Mouse (Mus musculus) olfactory bulb, adult 2 months (tissue): ENCODE results near the gene Wee2.

Experiments used
- CTCF ChIP-seq: fragments of 200-500 bp; IDR thresholded peaks from 2 replicates; pipeline ENCODE4 v1.5.1; 2012; ENCODE audit warnings: low read depth, mild to moderate bottlenecking, low read length, moderate library complexity; ENCODE audit not compliant: insufficient read depth
- POLR2A ChIP-seq: fragments of 200-500 bp; IDR thresholded peaks from 2 replicates; pipeline ENCODE4 v1.6.1; 2012; ENCODE audit warnings: mild to moderate bottlenecking, low read depth, low read length, moderate library complexity; ENCODE audit not compliant: insufficient read depth

DNA sequence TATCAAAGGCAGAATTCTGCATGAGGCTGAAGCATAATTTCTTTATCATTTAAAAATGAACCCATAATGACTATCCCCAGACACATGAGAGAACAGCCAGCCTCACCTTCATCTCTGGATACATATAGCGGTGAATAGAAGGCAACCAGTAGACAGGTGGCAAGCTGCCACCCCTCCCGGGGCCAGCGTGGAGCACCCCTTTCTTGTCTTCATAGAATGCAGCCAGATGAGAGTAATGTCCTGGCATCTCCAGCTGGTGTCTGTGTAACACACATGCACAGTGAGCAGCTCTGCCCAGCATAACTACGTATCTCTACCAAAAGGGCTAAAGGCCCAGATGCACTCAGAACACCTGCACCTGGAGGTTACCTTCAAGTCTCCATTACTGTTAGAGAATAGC is 20.5 kb upstream of the Wee2 start:
- TF ChIP-seq CTCF (no peak), POLR2A (no peak)
